Mouse (Mus musculus) liver (tissue): ENCODE data around the gene Dnase2a.

Experiments
- DNase-seq: peaks from one replicate; pipeline ENCODE4 v3.0.0-alpha.2; 2020; ENCODE audit warnings: mixed read lengths

Dnase2a gene

GRCm38 (mm10) chr8:84909162-84909767 lies 905 bp downstream of the Dnase2a start:
- DNase-seq, result no peak

GRCm38 (mm10) chr8:84909949-84910348 lies 1.6 kb downstream of the Dnase2a start:
- peak; percentile 56 for DNase-seq

- no peak for DNase-seq
These were observed 2.2 kb downstream of the Dnase2a start for GRCm38 (mm10) chr8:84910551-84910950.

- DNase-seq, result no peak
These were observed 3.5 kb downstream of the Dnase2a start for GRCm38 (mm10) chr8:84911854-84912253.

- DNase-seq, result no peak
These were observed 4.0 kb downstream of the Dnase2a start for GRCm38 (mm10) chr8:84912391-84912790.

GRCm38 (mm10) chr8:84912895-84913501 lies 4.6 kb downstream of the Dnase2a start:
- peak; percentile 91 for DNase-seq

GRCm38 (mm10) chr8:84913502-84913900 lies 5.1 kb downstream of the Dnase2a start:
- DNase-seq, result no peak

- peak; percentile 80 for DNase-seq
These were observed 5.6 kb downstream of the Dnase2a start for GRCm38 (mm10) chr8:84913960-84914359.

- no peak for DNase-seq
These were observed 6.9 kb downstream of the Dnase2a start for GRCm38 (mm10) chr8:84915269-84915668.

GRCm38 (mm10) chr8:84917781-84918180 lies 9.4 kb downstream of the Dnase2a start:
- no peak for DNase-seq

- DNase-seq, result no peak
These were observed 10.3 kb downstream of the Dnase2a start for GRCm38 (mm10) chr8:84918646-84919045.

- no peak for DNase-seq
These were observed 13.2 kb downstream of the Dnase2a start for GRCm38 (mm10) chr8:84921596-84921995.

- DNase-seq, result no peak
These were observed 17.2 kb downstream of the Dnase2a start for GRCm38 (mm10) chr8:84925557-84925956.

- DNase-seq, result no peak
These were observed 19.2 kb downstream of the Dnase2a start for GRCm38 (mm10) chr8:84927513-84927912.

- DNase-seq, result peak; percentile 79
These were observed 20.3 kb downstream of the Dnase2a start for GRCm38 (mm10) chr8:84928456-84929306.

- no peak for DNase-seq
These were observed 22.2 kb downstream of the Dnase2a start for GRCm38 (mm10) chr8:84930582-84930981.

GRCm38 (mm10) chr8:84933767-84934559 lies 25.6 kb downstream of the Dnase2a start:
- DNase-seq, result no peak

- DNase-seq, result no peak
These were observed 26.5 kb downstream of the Dnase2a start for GRCm38 (mm10) chr8:84934860-84935259.

GRCm38 (mm10) chr8:84935489-84935888 lies 27.1 kb downstream of the Dnase2a start:
- DNase-seq, result no peak

GRCm38 (mm10) chr8:84936041-84936961 lies 27.9 kb downstream of the Dnase2a start:
- DNase-seq, result no peak

- peak; percentile 78 for DNase-seq
These were observed 28.7 kb downstream of the Dnase2a start, which contains the start of gene Mast1 for GRCm38 (mm10) chr8:84936962-84937546. TSS of gene Mast1 (minus strand) at chr8:84937359.
